Mouse (Mus musculus) embryonic facial prominence, embryonic 13.5 days (tissue): Measurements from ENCODE around the gene Mon1b. TPM values are rescaled to one million over a fixed set of nuclear protein-coding genes. Genes with fewer than 3 reads are reported as not detected.

ENCODE experiments used
- ATAC-seq: fragments of 200-750 bp; cut with Nextera tagmentation; 2 replicates; pipeline ENCODE4 v1.8.0; 2017; ENCODE audit warnings: low read depth; ENCODE audit not compliant: insufficient number of reproducible peaks, insufficient read depth, low FRiP score, low TSS enrichment
- H3K27ac ChIP-seq: fragments of 300-500 bp; sonication (generic); 2 replicates; pipeline ENCODE4 v1.5.1; 2015; ENCODE audit warnings: moderate library complexity, mild to moderate bottlenecking, inconsistent platforms
- H3K27me3 ChIP-seq: fragments of 300-500 bp; sonication (generic); 2 replicates; pipeline ENCODE4 v1.6.1; 2015; ENCODE audit warnings: mild to moderate bottlenecking, inconsistent platforms
- H3K36me3 ChIP-seq: fragments of 300-500 bp; sonication (generic); 2 replicates; pipeline ENCODE4 v1.6.1; 2015; ENCODE audit warnings: mild to moderate bottlenecking, inconsistent platforms
- H3K4me1 ChIP-seq: fragments of 300-500 bp; sonication (generic); 2 replicates; pipeline ENCODE4 v1.6.1; 2015; ENCODE audit warnings: inconsistent platforms
- H3K4me2 ChIP-seq: fragments of 300-500 bp; sonication (generic); 2 replicates; pipeline ENCODE4 v1.6.1; 2015; ENCODE audit warnings: moderate library complexity, mild to moderate bottlenecking, inconsistent platforms
- H3K4me3 ChIP-seq: fragments of 300-500 bp; sonication (generic); 2 replicates; pipeline ENCODE4 v1.5.1; 2015; ENCODE audit warnings: mild to moderate bottlenecking, inconsistent platforms
- H3K9ac ChIP-seq: fragments of 300-500 bp; sonication (generic); 2 replicates; pipeline ENCODE4 v1.6.1; 2015; ENCODE audit warnings: mild to moderate bottlenecking, inconsistent platforms
- H3K9me3 ChIP-seq: fragments of 300-500 bp; sonication (generic); 2 replicates; pipeline ENCODE4 v1.6.1; 2016; ENCODE audit warnings: inconsistent platforms
- WGBS: fragments of 180-500 bp; shearing (Covaris S2); methylation state at CpG from one replicate; pipeline ENCODE4 v1.1.7; 2015; ENCODE audit warnings: mixed read lengths; 5-methylcytosine and 5-hydroxymethylcytosine counted together
- polyA plus RNA-seq: library from polyadenylated mRNA; unstranded; fragments of >200 nt; fragmentation: Nextera tagmentation; extraction: Ambion mirVana; gene quantifications from 2 replicates; pipeline ENCODE4 v1.2.1, GENCODE M21; 2015

Mon1b gene
- polyA plus RNA-seq, 1 experiment from 2014 or later, result 7.2 TPM

GRCm38 (mm10) chr8:113674611-113675010 lies 39.2 kb downstream of the Mon1b start:
- H3K4me3 ChIP-seq, result no peak overlapping the region
- peaks cover 14% of the 10 kb centered on the region for H3K4me1 ChIP-seq

GRCm38 (mm10) chr8:113675281-113675680 lies 39.9 kb downstream of the Mon1b start:
- H3K36me3 ChIP-seq, result no peaks in the 10 kb centered on the region
- peaks cover 13% of the 10 kb centered on the region for H3K4me1 ChIP-seq
- WGBS, result 57% methylated on average over 2 of the region's 2 CpGs
- no peak overlapping the region for H3K4me3 ChIP-seq
- H3K27me3 ChIP-seq, result no peaks in the 10 kb centered on the region
- no peak overlapping the region for H3K9ac ChIP-seq
- 0 out of 2 replicates have a peak, but pooled peaks cover 2% of the 10 kb centered on the region for H3K9me3 ChIP-seq
- no peak for ATAC-seq
- no peak overlapping the region for H3K4me2 ChIP-seq
- H3K27ac ChIP-seq, result no peak overlapping the region

More at GRCm38 (mm10) chr8:113674611-113675010, 39.2 kb downstream of the Mon1b start:
- Histone ChIP-seq H3K9ac (no peak overlapping the region), H3K27me3 (no peaks in the 10 kb centered on the region), H3K36me3 (no peaks in the 10 kb centered on the region), H3K9me3 (0 out of 2 replicates have a peak, but pooled peaks cover 2% of the 10 kb centered on the region), H3K4me2 (no peak overlapping the region), H3K27ac (no peak overlapping the region)
- ATAC-seq, result no peak
- WGBS, result 71% methylated on average over 3 of the region's 3 CpGs

GRCm38 (mm10) chr8:113676811-113677210 lies 41.4 kb downstream of the Mon1b start:
- no peak overlapping the region for H3K4me3 ChIP-seq
- peaks cover 13% of the 10 kb centered on the region for H3K4me1 ChIP-seq
- H3K27me3 ChIP-seq, result no peaks in the 10 kb centered on the region
- H3K36me3 ChIP-seq, result no peaks in the 10 kb centered on the region
- 81% methylated on average over 1 of the region's 1 CpGs for WGBS
- ATAC-seq, result no peak
- no peak overlapping the region for H3K9ac ChIP-seq
- no peak overlapping the region for H3K27ac ChIP-seq
- 0 out of 2 replicates have a peak, but pooled peaks cover 2% of the 10 kb centered on the region for H3K9me3 ChIP-seq
- no peak overlapping the region for H3K4me2 ChIP-seq

GRCm38 (mm10) chr8:113679361-113679760 lies 44.0 kb downstream of the Mon1b start:
- Histone ChIP-seq H3K27ac (no peak overlapping the region), H3K9ac (no peak overlapping the region), H3K4me1 (no peaks in the 10 kb centered on the region), H3K9me3 (0 out of 2 replicates have a peak, but pooled peaks cover 2% of the 10 kb centered on the region), H3K27me3 (no peaks in the 10 kb centered on the region), H3K36me3 (no peaks in the 10 kb centered on the region), H3K4me2 (no peak overlapping the region), H3K4me3 (no peak overlapping the region)
- no peak for ATAC-seq
- 71% methylated on average over 3 of the region's 3 CpGs for WGBS

GRCm38 (mm10) chr8:113687889-113688542 lies 52.6 kb downstream of the Mon1b start:
- Histone ChIP-seq H3K27me3 (no peaks in the 10 kb centered on the region), H3K4me3 (no peak overlapping the region), H3K9me3 (no peaks in the 10 kb centered on the region), H3K9ac (no peak overlapping the region), H3K4me2 (peak overlapping the region; percentile 22; the same call in 1 of the 2 replicates), H3K4me1 (peaks cover 9% of the 10 kb centered on the region; the same call in 1 of the 2 replicates), H3K36me3 (no peaks in the 10 kb centered on the region), H3K27ac (no peak overlapping the region)
- no peak for ATAC-seq
- WGBS, result 51% methylated on average over 17 of the region's 17 CpGs

DNA sequence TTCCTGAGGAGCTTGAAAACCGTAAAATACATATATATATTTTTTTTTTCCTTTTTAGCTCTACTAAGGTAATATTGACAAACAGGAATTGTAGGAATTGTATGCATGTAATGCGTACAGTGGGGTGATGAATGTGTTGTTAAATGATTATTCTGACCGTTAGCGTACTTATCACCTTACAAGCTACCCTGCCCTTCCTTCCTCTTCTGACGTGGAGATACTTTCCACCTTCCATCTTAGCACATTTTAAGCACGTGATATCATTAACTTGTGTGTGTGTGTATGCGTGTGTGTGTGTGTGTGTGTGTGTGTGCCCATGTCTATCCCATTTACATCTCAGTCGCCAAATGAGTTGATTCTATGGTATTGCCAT lies 53.1 kb downstream of the Mon1b start:
- 87% methylated on average over 8 of the region's 8 CpGs for WGBS
- ATAC-seq, result no peak
- H3K4me2 ChIP-seq, result no peak overlapping the region

DNA sequence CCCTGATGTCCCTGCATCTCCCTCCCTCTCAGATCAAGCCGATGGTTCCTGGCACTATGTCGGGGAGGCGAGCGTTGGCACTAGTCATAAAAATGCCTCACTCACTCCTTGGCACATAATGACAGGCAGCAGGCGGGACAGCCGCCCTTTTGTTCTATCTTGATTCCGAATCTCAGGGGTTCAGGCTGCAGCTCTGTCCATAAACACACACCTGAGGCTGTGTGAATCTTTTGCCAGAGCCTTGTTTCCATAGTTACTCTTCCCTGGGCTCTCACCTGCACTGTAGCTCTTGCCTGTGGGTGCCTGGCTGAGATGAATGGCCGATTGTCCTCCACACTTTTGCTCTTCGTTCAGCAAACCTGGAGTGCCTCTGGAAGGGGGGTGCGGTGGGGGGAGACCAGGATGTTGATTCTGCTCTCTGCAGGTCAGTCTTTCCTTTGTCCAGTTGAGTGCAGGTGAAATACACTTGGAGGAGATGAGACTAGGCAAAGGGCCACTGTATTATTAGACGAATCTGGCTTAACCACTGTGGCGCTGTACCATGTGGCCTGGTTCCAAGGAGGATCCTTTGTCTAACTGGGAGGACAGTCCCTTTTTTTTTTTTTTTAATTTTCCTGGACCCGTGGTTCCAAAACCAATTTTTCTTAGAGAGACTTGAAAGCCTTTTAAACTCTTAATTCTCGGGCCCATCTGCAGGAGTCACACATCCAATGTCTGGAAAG lies 56.4 kb downstream of the Mon1b start:
- ATAC-seq, result no peak
- no peak overlapping the region for H3K4me2 ChIP-seq
- peaks cover 9% of the 10 kb centered on the region; the same call in 1 of the 2 replicates for H3K4me1 ChIP-seq
- no peak overlapping the region for H3K27ac ChIP-seq
- H3K9me3 ChIP-seq, result no peaks in the 10 kb centered on the region
- 71% methylated on average over 14 of the region's 14 CpGs for WGBS
- no peak overlapping the region for H3K4me3 ChIP-seq
- H3K9ac ChIP-seq, result no peak overlapping the region
- no peaks in the 10 kb centered on the region for H3K27me3 ChIP-seq
- no peaks in the 10 kb centered on the region for H3K36me3 ChIP-seq

More for the DNA sequence above, 53.1 kb downstream of the Mon1b start:
- Histone ChIP-seq H3K9me3 (no peaks in the 10 kb centered on the region), H3K4me3 (no peak overlapping the region), H3K36me3 (no peaks in the 10 kb centered on the region), H3K9ac (no peak overlapping the region), H3K4me1 (peaks cover 9% of the 10 kb centered on the region; the same call in 1 of the 2 replicates), H3K27ac (no peak overlapping the region), H3K27me3 (no peaks in the 10 kb centered on the region)

Other genes starting within 250 kb of the Mon1b start
- gene Syce1l, start 7.6 kb downstream of the Mon1b start, polyA plus RNA-seq, result not detected in 2 replicates
- 8.7 and 11.0 TPM in 2 replicates for gene Adamts18, start 213.2 kb downstream of the Mon1b start, polyA plus RNA-seq